Mouse (Mus musculus) cerebellum, adult 8-10 months (tissue): ENCODE results near the gene Selenon.

Source experiments
- DNase-seq: peaks from one replicate; pipeline ENCODE4 v3.0.0; 2022

Selenon gene

DNA sequence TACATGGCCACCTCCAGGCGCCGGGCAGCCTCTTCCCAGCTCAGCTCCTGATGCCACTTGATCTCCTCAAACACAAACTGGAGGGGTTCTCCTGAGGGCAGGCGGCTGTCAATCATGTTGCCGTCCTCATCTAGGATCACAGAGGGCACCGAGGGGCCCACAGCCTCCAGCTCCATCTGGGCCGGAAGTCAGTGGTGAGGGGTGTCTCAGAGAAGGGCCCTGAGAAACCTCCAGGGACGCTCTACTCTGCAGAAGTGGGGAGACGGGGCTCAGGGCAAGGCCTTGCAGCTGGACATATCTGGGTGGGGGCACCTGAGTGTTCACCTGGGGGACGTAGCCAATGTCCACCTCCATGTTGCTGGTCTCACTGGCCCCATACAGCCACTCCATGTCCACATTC, 9.2 kb downstream of the Selenon start:
- no peak for DNase-seq

DNA sequence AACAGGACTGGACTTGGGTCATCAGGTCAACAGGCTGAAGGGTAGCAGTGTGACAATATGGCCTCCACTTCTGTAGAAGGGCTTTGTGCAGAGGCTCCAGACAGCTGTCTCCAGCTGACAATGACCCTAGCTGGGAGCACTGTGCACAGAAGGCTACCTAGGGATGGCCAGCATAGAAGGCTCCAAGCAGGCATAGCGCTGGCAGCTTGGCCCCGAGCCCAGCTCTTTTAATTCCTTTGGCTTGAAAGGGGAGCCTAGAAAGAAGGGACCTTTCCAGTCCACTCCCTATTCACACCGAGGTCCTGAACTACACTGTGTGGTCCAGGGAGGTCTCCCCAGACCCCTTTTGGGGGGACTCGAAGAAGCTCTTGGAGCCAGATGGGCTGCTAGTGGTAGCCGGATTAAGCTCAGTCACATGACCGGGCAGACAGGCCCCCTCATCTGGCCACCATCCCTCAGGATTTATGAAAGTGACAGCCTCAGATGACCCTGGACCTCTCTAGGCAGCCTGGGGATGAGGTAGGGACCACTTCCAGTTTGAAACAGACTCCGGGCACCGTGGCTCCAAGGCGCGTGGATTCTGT, 12.9 kb downstream of the Selenon start:
- no peak for DNase-seq

DNA sequence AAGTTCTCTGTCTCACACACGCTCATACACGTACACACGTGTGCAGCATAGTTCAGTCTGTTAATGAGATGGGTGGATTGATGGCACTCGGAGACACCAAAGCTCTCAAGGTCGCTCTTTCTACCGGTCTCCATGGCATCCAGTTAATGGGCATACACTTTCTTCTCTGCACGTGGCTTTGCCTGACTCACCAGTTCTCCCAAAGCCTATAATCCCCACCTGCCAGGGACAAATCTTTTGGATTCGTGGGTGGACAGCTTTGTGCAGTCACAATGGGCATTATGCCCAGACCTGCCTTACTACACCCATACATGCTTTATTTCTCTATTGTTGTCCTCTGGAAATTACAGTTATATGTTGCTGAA, 16.2 kb downstream of the Selenon start:
- DNase-seq: no peak

DNA sequence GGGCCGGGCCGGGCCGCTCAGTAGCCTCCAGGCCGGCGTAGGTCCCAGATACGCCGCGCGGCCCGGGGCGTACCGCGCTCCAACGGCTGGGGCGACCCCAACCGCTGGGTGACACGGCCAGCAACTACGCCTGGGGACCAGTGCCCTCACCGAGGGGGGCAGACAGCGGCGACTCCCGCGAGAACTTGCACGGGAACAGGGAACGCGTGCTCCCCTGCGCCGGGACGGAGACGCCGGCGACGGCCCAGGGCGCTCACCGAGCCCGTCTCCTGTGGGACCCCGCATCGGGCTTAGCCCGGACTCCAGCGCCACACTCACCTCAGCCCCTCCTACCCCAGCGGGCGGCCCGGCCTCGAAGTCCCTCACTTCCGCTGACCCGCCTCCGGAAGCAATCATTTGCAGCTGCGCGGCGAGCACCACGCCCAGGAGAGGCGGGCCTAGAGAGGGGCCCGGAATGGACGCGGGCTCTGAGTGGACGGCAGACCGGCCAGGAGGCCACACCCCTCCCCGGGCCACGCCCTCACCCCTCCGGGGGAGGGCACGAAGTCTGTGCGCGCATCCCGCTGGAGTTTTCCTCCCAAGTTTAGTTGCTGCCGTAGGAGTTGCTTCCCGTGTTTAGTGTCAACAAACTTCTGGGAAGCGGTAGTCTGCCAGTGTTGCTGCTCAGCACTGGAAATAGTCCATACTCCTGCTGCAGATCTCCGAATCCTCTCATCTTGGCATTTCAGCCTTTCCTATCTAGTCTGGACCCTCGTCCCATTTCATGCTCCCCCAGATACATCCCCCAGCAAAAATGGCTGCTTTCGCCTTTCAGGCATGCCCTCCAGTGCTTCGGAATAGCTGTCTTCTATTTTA, 16.8 kb downstream of the Selenon start, which contains the start of gene Mtfr1l:
Mtfr1l (minus strand) TSS at position 456 of the 855 bp plus-strand sequence.
- DNase-seq: peak; percentile 94

DNA sequence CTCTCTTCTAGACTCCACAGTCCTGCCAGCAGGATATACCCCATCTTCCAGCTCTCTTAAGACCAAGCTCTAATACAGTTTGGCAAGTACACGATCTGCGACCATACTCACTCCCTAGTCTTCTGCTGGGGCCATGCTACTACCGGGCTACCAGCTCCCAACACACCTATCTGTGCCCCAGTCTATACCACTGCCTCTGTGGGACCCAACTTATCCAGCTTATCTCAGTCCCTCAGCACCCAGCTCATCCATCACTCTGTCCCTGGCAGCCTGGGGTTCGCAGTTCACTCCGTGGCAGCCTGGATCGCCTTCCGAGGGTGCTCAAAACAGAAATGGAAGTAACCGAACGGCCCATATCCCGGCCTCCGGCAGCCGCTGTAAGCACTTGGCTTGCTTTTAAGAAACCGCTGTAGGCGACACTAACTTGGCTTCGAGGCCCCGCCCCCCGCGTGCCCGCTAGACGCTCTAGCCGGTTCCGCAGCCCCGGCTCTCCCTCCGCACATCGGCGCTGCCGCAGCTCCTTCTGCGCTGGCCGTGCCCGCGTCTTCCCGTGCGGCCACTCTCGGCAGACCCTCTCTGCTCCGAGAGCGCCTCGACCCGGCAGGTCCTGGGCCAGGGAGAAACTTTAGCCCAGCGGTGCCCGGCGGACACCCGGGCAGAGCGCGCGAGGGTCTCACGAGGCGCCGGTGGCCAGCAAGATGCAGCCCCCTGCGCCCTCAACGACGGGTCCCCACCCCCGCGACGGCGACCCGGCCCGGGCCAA, 17.7 kb downstream of the Selenon start:
- no peak for DNase-seq

DNA sequence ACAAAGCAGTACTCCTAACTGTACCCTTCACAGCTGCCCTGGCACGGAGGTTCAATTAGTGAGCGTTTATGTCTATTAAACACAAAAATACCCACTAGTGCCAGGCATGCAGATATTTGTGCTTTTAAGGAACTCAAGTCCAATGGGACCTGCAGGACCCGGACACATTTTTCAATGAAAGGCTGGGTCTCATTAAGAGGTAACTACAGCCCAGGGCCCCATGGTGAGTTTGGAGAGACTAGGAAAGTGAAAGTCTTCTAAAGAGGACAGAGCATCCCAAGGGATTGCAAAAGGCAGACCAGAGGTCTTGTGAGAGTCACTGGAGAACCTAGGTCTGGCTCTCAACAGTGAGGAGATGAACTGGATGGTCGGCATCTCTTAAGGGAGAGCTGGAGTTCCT, 18.5 kb downstream of the Selenon start:
- DNase-seq: no peak

DNA sequence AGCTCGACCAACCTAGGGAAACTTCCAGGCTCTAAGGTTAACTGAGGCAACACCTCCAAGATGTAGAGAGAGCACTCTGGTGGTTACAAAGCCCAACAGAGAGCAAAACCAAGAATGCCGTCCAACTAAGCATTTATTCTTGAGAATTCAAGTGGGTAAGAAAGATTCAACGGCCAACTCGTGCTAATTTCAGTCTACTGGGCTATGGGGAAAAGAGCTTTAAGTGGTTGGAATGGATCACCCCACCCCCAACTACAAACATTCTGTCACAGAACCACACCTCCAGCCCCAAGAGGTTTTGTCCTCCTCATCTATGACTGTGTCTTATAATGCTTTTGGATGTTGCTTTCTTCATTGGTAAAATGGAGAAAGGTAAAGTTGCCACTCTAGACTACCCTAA, 19.0 kb downstream of the Selenon start:
- no peak for DNase-seq

DNA sequence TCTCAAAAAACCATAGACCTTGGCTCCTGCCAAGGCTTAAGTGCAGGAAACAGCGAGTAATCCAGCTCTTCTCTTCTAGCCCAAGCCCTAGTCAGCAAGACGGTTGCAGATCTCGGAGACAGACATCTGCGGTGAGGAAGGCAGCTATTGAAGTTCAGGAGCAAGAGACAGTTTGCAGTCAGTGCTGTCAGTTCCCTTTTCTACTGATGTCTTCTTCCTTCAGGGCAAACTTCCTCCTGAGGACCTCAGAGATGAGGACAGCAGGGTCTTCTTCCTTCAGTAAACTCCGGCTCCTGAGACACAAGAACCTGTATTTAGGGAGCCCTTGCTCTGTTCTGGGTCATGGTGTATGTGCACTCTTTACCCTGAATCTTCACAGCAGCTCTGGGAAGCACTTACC, 25.7 kb downstream of the Selenon start:
- no peak for DNase-seq

DNA sequence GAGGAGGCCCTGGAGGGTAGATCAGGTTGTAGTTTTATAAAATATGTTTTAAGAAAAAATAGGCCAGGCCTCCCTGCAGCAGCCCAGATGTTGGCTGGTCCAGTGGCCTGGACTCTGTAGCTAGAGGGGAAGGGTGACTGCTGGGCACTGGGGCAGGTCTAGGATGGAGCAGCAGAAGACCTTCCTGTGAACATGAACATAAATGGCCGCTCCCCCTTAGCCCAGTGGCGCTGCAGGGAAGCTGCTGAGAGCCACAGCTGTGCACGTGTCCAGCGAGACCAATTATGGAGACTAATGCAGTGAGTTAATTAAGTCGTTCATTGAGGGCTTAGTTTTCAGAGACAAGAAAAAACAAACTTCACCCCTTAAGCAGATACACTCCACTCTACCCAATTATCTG, 26.2 kb downstream of the Selenon start:
- DNase-seq: no peak

DNA sequence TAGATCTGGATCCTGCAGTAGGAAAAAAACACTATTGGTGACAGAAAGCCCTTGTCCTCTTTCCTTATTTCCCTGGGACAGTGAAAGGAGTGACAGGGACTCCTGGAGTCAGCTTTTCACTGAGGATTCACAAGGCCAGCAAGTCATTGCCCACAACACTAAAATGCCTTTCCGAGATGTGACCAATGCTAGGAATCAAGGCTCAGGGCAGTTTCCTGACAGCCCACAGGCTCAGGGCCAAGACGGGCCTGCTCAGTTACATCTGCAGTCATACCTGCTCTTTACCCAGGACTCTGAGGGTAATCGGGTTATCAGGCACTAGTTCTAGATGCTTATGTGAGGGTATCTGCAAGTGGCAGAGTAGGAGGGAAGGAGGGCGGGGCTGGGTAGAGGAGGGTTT, 28.5 kb downstream of the Selenon start:
- no peak for DNase-seq

DNA sequence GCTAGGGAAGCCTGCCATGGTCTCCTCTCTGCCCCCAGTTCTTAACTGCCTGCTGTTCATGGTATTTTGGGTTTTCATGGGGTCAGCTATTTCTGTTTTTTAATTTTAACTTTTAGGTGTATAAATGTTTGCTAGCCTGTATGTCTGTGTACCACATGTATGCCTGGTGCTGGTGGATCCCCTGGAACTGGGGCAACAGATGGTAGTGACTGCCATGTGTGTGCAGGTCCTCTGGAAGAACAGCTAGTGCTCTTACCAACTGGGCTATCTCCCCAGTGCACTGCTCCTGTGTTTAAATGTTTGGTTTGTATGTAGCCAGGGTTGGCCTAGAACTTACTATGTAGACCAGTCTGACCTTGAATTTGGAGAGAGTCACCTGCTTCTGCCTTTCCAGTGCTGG, 32.7 kb downstream of the Selenon start:
- DNase-seq: no peak

DNA sequence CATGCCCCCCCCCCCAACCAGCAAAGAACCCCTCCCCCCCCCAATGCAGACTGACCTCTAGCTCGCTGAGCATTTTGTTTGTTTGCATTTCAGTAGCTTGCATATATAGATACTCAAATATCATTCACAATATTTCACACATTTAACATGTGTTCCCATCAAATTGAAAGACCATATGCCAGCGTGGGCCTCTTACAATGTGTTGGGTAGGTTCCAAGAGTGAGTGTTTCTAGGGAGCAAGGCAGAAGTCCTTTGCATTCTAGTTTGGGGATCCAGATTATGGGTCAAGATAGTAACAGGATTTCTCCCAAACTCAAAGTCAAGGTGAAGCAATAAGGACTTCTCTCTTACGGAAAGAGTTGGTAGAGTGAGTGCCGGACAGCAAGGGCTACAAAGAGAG, 33.4 kb downstream of the Selenon start:
- no peak for DNase-seq

DNA sequence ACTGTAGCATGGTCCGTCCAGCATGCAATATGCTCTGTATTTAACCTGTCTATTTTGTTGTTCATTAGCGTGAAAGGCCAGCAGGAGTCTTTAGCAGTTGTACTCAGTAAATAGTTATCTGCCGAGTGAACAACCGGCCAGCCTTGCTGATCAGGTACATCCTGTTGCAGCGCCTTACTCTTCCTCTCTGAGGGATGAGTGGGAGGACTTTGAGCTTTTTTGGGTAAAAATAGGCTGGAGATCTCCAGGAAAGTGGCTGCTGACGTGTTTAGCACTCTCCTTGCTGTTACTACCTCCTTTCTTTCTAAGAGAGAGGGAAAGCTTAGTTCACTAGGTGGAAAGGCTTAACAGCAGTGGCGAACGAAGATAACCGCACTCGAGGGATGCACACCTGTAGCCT, 34.2 kb downstream of the Selenon start:
- no peak for DNase-seq

DNA sequence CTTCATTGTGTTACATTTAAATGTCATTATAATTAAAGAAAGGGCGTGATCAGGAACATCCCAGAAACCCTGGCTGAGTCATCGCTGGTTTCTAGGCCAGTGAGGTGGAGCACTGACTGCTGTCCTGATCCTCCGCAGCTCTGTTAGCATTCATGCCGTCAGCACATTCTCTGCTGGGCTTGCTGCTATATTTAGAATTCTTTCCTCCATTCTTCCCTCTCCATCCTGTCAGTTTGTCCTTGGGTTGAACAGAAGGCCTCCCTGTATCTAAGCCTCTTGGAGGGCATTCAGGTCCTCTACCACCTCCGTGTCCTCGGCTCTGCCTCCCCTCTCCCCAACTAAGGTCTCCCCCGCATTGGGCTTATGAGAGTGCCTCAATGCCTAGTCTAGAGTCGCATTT, 35.0 kb downstream of the Selenon start:
- no peak for DNase-seq

DNA sequence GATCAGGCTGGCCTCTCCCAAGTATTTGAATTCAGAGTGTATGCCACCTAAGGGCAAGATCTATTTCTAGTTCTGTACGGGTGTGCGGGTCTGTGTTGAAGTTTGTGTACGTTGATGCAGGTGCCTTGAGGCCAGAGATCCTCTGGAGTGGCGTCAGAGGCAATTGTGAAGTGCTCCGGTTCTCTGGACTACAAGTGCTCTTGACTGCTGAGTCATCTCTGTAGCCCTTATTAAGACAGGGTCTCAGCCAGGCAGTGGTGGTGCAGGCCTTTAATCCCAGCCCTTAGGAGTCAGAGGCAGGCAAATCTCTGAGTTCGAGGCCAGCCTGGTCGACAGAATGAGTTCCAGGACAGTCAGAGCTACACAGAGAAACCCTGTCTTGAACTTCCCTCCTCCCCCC, 36.4 kb downstream of the Selenon start:
- DNase-seq: no peak

DNA sequence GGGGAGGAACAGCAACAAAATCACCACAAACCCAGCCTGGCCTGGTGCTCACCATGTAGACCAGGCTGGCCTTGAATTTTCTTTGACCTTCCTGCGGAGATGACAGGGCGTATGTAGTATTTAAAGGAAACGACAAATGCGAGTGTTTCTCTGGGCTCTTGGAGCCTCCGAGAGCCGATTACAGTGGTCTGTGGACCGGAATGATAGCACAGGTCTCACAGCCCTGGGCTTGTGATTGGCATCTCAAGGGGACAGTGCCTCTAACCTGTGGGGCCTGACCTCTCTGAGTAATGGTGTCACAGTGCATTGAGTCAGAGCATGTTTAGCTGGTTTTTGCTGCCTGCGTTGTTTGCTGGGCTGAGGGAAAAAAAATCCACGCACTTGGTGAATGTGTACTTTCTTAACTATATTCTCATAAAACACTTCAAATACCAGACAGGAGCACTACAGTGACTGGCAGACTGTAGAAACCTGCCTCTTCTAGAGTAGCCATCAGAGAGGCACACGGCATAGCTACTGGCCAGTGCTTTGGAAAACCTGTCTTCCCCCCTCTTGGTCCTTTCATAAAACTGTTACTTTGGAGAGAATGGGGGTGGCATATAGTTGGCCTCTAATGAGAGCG, 37.5 kb downstream of the Selenon start:
- DNase-seq: no peak

DNA sequence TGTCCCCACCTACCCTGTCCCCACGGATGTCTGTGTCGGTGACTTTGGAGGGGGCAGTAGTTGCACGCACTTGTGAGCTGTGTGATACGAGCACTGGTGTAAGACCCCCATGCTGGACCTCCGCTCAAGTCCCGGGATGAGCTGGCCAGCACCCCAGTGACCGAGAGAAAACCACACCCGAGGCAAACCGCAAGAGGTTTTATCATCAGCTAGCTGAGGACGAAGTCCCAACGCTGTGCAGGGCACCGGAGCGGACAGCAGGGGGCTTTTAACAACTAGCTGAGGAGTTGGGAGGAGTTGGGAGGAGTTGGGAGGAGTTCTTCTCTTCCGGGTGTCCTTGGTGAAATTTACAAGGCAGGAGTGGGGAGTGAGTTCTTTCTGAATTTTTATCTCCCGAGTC, 39.2 kb downstream of the Selenon start:
- no peak for DNase-seq

DNA sequence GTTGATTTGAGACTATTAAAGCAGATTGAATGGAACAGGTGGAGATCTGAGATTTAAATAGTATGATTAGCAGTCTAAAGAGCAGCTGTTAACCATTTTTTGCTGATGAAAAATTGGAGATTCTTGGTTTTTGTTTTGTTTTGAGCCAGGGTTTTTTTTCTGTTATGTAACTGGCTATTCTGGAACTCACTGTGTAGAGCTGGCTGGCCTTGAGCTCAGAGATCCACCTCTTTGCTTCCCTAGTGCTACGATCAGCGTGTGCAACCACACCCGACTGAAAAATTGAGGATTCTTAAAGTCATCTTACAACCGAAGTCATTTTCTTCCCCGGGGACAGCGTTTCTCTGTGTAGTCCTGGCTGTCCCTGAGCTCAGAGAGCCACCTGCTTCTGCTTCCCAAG, 40.2 kb downstream of the Selenon start:
- no peak for DNase-seq

DNA sequence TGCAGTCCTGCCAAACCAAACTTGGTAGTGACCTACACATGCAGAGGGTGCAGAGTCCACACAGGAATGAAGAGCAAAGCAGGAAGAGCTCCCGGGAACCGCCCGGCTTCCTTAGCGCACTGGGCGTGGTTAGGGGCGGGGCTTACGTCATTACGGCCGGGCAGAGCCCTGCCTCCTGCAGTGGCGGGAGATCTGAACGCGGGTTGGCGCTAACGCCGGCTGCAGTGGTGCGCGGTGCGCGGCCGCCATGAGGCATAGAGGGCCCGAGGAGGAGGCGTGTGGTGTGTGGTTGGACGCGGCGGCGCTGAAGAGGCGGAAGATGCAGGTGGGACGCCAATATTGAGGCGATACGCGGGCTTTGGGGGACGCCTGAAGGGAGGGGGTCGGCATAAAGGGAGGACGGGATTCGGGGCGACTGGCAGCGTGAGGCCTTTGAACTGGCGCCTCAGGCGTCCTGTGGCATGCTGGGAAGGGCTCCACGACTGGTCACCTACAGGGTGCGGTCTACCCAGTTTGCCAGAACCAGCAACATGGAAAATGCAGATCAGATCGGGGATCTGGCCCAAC, 41.0 kb downstream of the Selenon start, which contains the start of gene Aunip:
Aunip (plus strand) TSS at position 155 of the 567 bp plus-strand sequence.
- peak; percentile 82 for DNase-seq

DNA sequence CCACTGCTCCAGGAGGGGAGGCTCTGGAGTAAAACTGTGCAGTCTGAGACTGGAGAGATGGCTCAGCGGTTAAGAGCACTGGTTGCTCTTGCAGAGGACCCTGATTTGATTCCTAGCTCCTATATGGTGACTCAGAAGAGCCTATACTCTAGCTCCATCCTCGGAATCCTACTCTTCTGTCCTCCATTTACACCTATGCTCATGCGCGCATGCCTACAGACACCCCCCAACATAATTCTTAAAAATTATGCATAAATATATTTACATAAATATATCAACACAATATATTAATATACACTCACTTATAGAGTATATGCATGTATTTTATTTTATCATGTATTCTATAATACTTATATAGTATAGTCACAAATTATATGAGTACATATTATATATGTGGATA, 41.6 kb downstream of the Selenon start:
- no peak for DNase-seq

DNA sequence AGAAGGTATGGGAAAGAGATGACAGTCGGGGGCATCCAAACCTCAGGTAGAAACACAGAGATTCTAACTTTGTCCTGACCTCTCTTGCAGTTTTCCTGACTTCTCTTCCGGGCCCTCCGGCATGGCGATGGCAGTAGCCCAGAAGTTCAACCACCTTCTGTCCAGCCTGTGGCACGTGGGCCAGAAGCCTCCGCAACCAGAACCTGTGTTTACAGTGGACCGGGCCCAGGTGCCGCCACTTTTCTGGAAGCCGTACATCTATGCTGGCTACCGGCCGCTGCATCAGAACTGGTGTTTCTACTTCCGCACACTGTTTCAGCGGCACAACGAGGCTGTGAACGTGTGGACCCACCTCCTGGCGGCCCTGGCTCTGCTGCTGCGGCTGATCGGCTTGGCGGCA, 45.3 kb downstream of the Selenon start:
- no peak for DNase-seq

DNA sequence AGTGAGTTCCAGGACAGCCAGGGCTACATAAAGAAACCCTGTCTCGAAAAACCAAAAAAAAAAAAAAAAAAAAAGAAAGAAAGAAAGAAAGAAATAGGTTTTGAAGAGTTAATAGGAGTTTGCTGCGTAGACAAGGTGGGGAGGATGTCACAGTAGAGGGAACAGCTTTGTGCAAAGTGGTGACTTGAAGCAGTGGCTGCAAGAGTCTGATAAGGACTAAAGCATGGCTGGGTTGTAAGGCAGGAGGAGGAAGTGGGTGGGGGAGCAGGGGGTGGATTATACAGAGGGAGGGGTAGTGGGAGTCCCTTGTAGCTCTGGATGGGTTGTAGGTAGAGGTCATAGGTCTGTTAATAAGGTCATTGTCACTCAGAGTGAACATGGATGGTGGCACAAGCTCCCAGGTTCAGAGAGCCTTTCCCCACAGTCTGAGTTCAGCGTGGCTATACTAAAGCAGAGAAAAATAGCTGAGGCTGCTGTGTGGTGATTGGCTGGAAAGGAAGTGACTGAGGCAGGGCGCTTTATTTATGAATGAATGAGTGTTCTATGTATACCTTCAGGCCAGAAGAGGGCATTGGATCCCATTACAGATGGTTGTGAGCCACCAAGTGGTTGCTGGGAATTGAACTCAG, 45.9 kb downstream of the Selenon start:
- no peak for DNase-seq
